Mouse (Mus musculus) midbrain, postnatal 0 days (tissue): ENCODE results near the gene Hist1h2bf. TPM values are rescaled to one million over a fixed set of nuclear protein-coding genes. Genes with fewer than 3 reads are reported as not detected.
A peak's percentile ranks its signal among the peaks of the same experiment; 100 is the strongest.

ENCODE experiments used
- ATAC-seq: fragments of 200-750 bp; cut with Nextera tagmentation; 2 replicates; pipeline ENCODE4 v1.8.0; 2017; ENCODE audit warnings: moderate number of reproducible peaks, mild to moderate bottlenecking, moderate TSS enrichment, moderate library complexity; ENCODE audit not compliant: low FRiP score
- DNase-seq: peaks from one replicate; pipeline ENCODE4 v3.0.0-alpha.2; 2015; ENCODE audit warnings: low spot score
- H3K27ac ChIP-seq: fragments of 300-500 bp; sonication (generic); 2 replicates; pipeline ENCODE4 v1.5.1; 2014; ENCODE audit warnings: low read depth, mild to moderate bottlenecking, low read length, mixed read lengths
- H3K27me3 ChIP-seq: fragments of 300-500 bp; sonication (generic); 2 replicates; pipeline ENCODE4 v1.6.1; 2014; ENCODE audit warnings: low read length, control low read depth, mixed read lengths; ENCODE audit not compliant: insufficient read depth
- H3K36me3 ChIP-seq: fragments of 300-500 bp; sonication (generic); 2 replicates; pipeline ENCODE4 v1.6.1; 2014; ENCODE audit warnings: low read length, control low read depth, mixed read lengths; ENCODE audit not compliant: insufficient read depth
- H3K4me1 ChIP-seq: fragments of 300-500 bp; sonication (generic); 2 replicates; pipeline ENCODE4 v1.6.1; 2014; ENCODE audit warnings: mild to moderate bottlenecking, control low read depth, antibody characterized with exemption, low read length, mixed read lengths; ENCODE audit not compliant: insufficient read depth
- H3K4me2 ChIP-seq: fragments of 300-500 bp; sonication (generic); 2 replicates; pipeline ENCODE4 v1.6.1; 2014; ENCODE audit warnings: low read depth, mild to moderate bottlenecking, low read length, mixed read lengths; ENCODE audit not compliant: poor library complexity, severe bottlenecking
- H3K4me3 ChIP-seq: fragments of 300-500 bp; sonication (generic); 2 replicates; pipeline ENCODE4 v1.5.1; 2014; ENCODE audit warnings: low read depth, mild to moderate bottlenecking, low read length, moderate library complexity
- H3K9ac ChIP-seq: fragments of 300-500 bp; sonication (generic); replicated peaks from 2 replicates; pipeline ENCODE4 v1.6.1; 2014; ENCODE audit warnings: mild to moderate bottlenecking, low read length, moderate library complexity, mixed read lengths; ENCODE audit not compliant: poor library complexity, severe bottlenecking
- H3K9me3 ChIP-seq: fragments of 300-500 bp; sonication (generic); 2 replicates; pipeline ENCODE4 v1.6.1; 2016; ENCODE audit warnings: low read length, control low read depth
- CTCF ChIP-seq: IDR thresholded peaks from 2 replicates; pipeline ENCODE4 v1.5.1; 2016; ENCODE audit warnings: antibody characterized with exemption, mild to moderate bottlenecking
- WGBS: fragments of 180-500 bp; shearing (Covaris S2); extraction: QIAGEN DNeasy Blood & Tissue Kit; methylation state at CpG from one replicate; pipeline ENCODE4 v1.1.7; 2014; 5-methylcytosine and 5-hydroxymethylcytosine counted together
- polyA plus RNA-seq: library from polyadenylated mRNA; unstranded; fragments of >200 nt; fragmentation: Nextera tagmentation; extraction: Ambion mirVana; gene quantifications from 2 replicates; pipeline ENCODE4 v1.2.1, GENCODE M21; 2015
- total RNA-seq: library from RNA; depleted of rRNA; stranded (reverse); fragments of >200 nt; gene quantifications from 2 replicates; pipeline ENCODE4 v1.2.3, GENCODE M21; 2014

The Hist1h2bf gene
- total and polyA plus RNA-seq, 2 experiments from 2014 or later, result 0.43 to 327 TPM

GRCm38 (mm10) chr13:23620056-23620732, 46.2 kb upstream of the Hist1h2bf start:
- Histone ChIP-seq H3K4me1 (no peaks in the 10 kb centered on the region), H3K9ac (peak overlapping the region; percentile 58; the same call in 1 of the 2 replicates), H3K27ac (peak overlapping the region; percentile 90), H3K36me3 (no peaks in the 10 kb centered on the region), H3K9me3 (no peaks in the 10 kb centered on the region), H3K27me3 (no peaks in the 10 kb centered on the region), H3K4me3 (peak overlapping the region; percentile 52), H3K4me2 (peak overlapping the region; percentile 81)
- TF ChIP-seq CTCF, result no peak
- ATAC-seq (no peak), DNase-seq (no peak)
- WGBS, result 54% methylated on average over 12 of the region's 12 CpGs

- Histone ChIP-seq H3K4me3 (no peak overlapping the region), H3K9me3 (no peaks in the 10 kb centered on the region), H3K9ac (no peak overlapping the region), H3K4me1 (no peaks in the 10 kb centered on the region), H3K27me3 (no peaks in the 10 kb centered on the region), H3K4me2 (no peak overlapping the region), H3K36me3 (no peaks in the 10 kb centered on the region), H3K27ac (no peak overlapping the region)
- ATAC-seq (no peak), DNase-seq (no peak)
- no peak for TF ChIP-seq CTCF
- 86% methylated on average over 3 of the region's 3 CpGs for WGBS
Observed at GRCm38 (mm10) chr13:23611638-23612037, 37.6 kb upstream of the Hist1h2bf start.

- no peak overlapping the region for H3K27ac ChIP-seq
- no peaks in the 10 kb centered on the region for H3K36me3 ChIP-seq
- H3K4me2 ChIP-seq, result no peak overlapping the region
- WGBS, result 65% methylated on average over 2 of the region's 2 CpGs
- H3K9me3 ChIP-seq, result no peaks in the 10 kb centered on the region
- H3K4me1 ChIP-seq, result no peaks in the 10 kb centered on the region
- H3K9ac ChIP-seq, result no peak overlapping the region
- no peak for DNase-seq
- no peak overlapping the region for H3K4me3 ChIP-seq
- ATAC-seq, result no peak
- no peaks in the 10 kb centered on the region for H3K27me3 ChIP-seq
- TF ChIP-seq CTCF, result no peak
Observed at GRCm38 (mm10) chr13:23610393-23610792, 36.4 kb upstream of the Hist1h2bf start.

GRCm38 (mm10) chr13:23609844-23610243, 35.8 kb upstream of the Hist1h2bf start:
- no peaks in the 10 kb centered on the region for H3K36me3 ChIP-seq
- H3K9ac ChIP-seq, result no peak overlapping the region
- H3K4me3 ChIP-seq, result no peak overlapping the region
- H3K4me1 ChIP-seq, result no peaks in the 10 kb centered on the region
- no peaks in the 10 kb centered on the region for H3K9me3 ChIP-seq
- no peak overlapping the region for H3K4me2 ChIP-seq
- TF ChIP-seq CTCF, result no peak
- ATAC-seq, result no peak
- no peak overlapping the region for H3K27ac ChIP-seq
- H3K27me3 ChIP-seq, result no peaks in the 10 kb centered on the region
- DNase-seq, result no peak

GRCm38 (mm10) chr13:23609209-23609608, 35.2 kb upstream of the Hist1h2bf start:
- Histone ChIP-seq H3K4me1 (no peaks in the 10 kb centered on the region), H3K27ac (no peak overlapping the region), H3K4me2 (no peak overlapping the region), H3K9ac (no peak overlapping the region), H3K9me3 (no peaks in the 10 kb centered on the region), H3K27me3 (no peaks in the 10 kb centered on the region), H3K4me3 (no peak overlapping the region), H3K36me3 (no peaks in the 10 kb centered on the region)
- no peak for TF ChIP-seq CTCF
- DNase-seq, result no peak
- WGBS, result 91% methylated on average over 4 of the region's 4 CpGs
- no peak for ATAC-seq

GRCm38 (mm10) chr13:23605052-23605451, 31.1 kb upstream of the Hist1h2bf start:
- Histone ChIP-seq H3K27ac (no peak overlapping the region), H3K27me3 (no peaks in the 10 kb centered on the region), H3K9me3 (no peaks in the 10 kb centered on the region), H3K4me2 (no peak overlapping the region), H3K4me1 (no peaks in the 10 kb centered on the region), H3K36me3 (no peaks in the 10 kb centered on the region), H3K4me3 (no peak overlapping the region), H3K9ac (no peak overlapping the region)
- no peak for TF ChIP-seq CTCF
- ATAC-seq, result no peak
- WGBS, result 92% methylated on average over 3 of the region's 3 CpGs
- no peak for DNase-seq
